Mouse (Mus musculus) neutrophil, adult 83 days (primary cell): ENCODE results near the gene Icam2. TPM values are rescaled to one million over a fixed set of nuclear protein-coding genes. Genes with fewer than 3 reads are reported as not detected.

Source experiments
- total RNA-seq, 2 experiments: library from RNA; stranded (reverse); gene quantifications; one replicate each; pipeline ENCODE4 v1.2.4; 2023

Gene Icam2
- total RNA-seq = 10 to 100 TPM; 12.3 to 20.5 TPM

DNA sequence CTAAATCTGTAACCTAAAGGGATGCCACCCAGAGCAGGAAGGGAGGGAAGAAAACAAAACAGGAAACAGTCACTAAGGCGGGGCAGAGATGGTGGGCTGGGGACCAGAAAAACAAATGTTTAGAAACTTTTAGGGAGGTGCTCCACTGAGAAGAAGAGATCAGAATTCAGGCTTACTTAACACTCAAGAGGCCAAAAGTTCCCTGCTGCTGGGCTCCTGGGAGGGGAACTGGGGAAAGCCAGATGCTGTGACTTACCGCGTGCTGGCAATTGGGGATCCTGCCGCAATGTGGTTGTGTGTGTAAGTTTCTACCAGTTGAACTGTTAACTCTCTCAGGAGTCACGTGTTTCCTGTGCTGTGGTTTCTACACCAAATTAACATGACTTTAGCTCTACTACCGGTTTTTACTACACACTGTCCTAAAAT, at the start of gene Icam2:
Gene Icam2 (minus strand): TSS at position 285 of the 426 bp plus-strand sequence.

DNA sequence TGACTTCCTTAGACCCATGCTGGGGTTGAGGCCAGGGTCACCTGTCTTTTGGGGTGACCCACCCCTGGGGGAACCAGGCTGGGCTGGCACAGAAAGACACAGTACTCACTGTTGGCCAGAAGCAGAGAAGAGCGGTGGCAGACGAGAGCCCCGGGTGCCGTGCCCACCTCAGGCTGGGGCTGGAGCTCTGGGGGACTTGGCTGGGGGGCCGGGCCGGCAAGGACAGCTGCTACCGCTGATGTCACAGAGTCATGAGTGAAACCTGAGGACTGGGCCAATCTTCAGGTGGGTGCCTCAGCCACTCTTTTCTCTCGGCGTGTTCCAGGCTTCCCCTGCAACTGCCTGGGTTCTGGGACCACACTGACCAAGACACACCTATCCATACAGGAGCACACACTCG, 22.5 kb downstream of the Icam2 start, which contains the start of gene Prr29:
Gene Prr29 (plus strand): TSS at position 107 of the 400 bp plus-strand sequence.

DNA sequence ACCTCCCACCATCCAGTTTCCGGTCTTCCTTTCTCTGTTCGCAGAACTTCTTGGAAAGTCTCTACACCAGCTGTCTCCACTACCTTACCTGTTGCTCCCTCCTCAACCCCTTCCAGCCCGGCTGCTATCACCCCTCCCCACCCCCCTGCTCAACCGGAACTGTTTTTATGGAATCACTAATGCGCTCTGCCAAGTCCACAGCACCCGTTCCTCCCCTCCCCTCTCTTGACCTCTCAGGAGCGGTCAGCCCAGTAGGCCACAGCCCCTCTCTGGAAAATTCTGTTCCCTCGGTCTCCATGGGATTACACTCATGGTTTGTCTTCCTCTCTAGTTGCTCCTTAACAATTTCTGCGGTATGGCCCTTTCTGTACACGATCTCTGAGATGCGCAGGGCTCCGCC, 34.7 kb downstream of the Icam2 start, which contains the start of gene Scn4a:
Gene Scn4a (minus strand): TSS at position 101 of the 400 bp plus-strand sequence.

Other genes starting within 250 kb of the Icam2 start
- 1 to 10 TPM; 1.5 to 3.6 TPM for gene Gm10840, start 227.2 kb downstream of the Icam2 start, total RNA-seq
- gene Limd2, start 227.2 kb downstream of the Icam2 start, total RNA-seq = 100 to 1,000 TPM; 377 to 397 TPM
- 10 to 100 TPM; 21.4 to 23.2 TPM for gene Strada, start 185.9 kb downstream of the Icam2 start, total RNA-seq
- 10 to 100 TPM; 35.7 to 40.9 TPM for gene Ccdc47, start 171.7 kb downstream of the Icam2 start, total RNA-seq
- gene Ddx42, start 171.1 kb downstream of the Icam2 start, total RNA-seq = 10 to 100 TPM; 37.1 to 38.6 TPM
- gene Ftsj3, start 132.0 kb downstream of the Icam2 start, total RNA-seq = 10 to 100 TPM; 16.3 to 20.8 TPM
- 10 to 100 TPM; 34.9 to 37.9 TPM for gene Psmc5, start 131.9 kb downstream of the Icam2 start, total RNA-seq
- gene Smarcd2, start 115.1 kb downstream of the Icam2 start, total RNA-seq = 10 to 100 TPM; 79.7 to 89.9 TPM
- gene Tcam1, start 111.4 kb downstream of the Icam2 start, total RNA-seq = under 1 TPM in 1 of 2 experiments, not detected in 1; 0.29 TPM
- gene Gh, start 86.2 kb downstream of the Icam2 start, total RNA-seq = not detected
- 10 to 100 TPM; 10.4 to 13.1 TPM for gene Cd79b, start 73.3 kb downstream of the Icam2 start, total RNA-seq
- gene Scn4a, start 34.8 kb downstream of the Icam2 start, total RNA-seq = under 1 TPM in 1 of 2 experiments, not detected in 1; 0.09 TPM
- gene Prr29, start 22.6 kb downstream of the Icam2 start, total RNA-seq = not detected
- 10 to 100 TPM; 44.8 to 50.5 TPM for gene Ern1, start 99.8 kb upstream of the Icam2 start, total RNA-seq
- 10 to 100 TPM; 39.3 to 44.2 TPM for gene Tex2, start 225.3 kb upstream of the Icam2 start, total RNA-seq